Mouse (Mus musculus): ENCODE data around the gene Fzd1.

- no peak for TF ChIP-seq POLR2A (IDR thresholded peaks at IDR 0.05; ENCODE audit: insufficient read length, low read depth)
- TF ChIP-seq MAX (IDR thresholded peaks at IDR 0.05; ENCODE audit: low read depth): no peak
- TF ChIP-seq REST (IDR thresholded peaks at IDR 0.05; ENCODE audit: insufficient read depth, insufficient read length): no peak
- no peak for TF ChIP-seq MYOG (IDR thresholded peaks at IDR 0.05; ENCODE audit: control insufficient read depth in 1 of 3, insufficient read depth in 1 of 3, insufficient read length in 2 of 3, low read depth in 2 of 3)
- no peak for TF ChIP-seq SRF (IDR thresholded peaks at IDR 0.05; ENCODE audit: control insufficient read depth, insufficient read length, low read depth)
- TF ChIP-seq MYOD1 (IDR thresholded peaks at IDR 0.05; ENCODE audit: control insufficient read depth in 1 of 3, insufficient read length in 2 of 3, low read depth in 2 of 3): no peak
- no peak for TF ChIP-seq CEBPB (IDR thresholded peaks at IDR 0.05; ENCODE audit: insufficient read depth, poor library complexity, severe bottlenecking)
- TF ChIP-seq POLR2AphosphoS2 (IDR thresholded peaks at IDR 0.05; ENCODE audit: insufficient read length, low read depth): no peak
- TF ChIP-seq USF1 (IDR thresholded peaks at IDR 0.05; ENCODE audit: low read depth): no peak
Observed at GRCm38 (mm10) chr5:4758331-4759080, 671 bp upstream of the Fzd1 start.
